Mouse (Mus musculus) forebrain, postnatal 0 days (tissue): ENCODE results near the gene Hsd17b14. TPM values are rescaled to one million over a fixed set of nuclear protein-coding genes. Genes with fewer than 3 reads are reported as not detected.
A peak's percentile ranks its signal among the peaks of the same experiment; 100 is the strongest.

ENCODE experiments used
- ATAC-seq: fragments of 200-750 bp; cut with Nextera tagmentation; 2 replicates; pipeline ENCODE4 v1.8.0; 2017; ENCODE audit warnings: mild to moderate bottlenecking, moderate library complexity
- DNase-seq: peaks from one replicate; pipeline ENCODE4 v3.0.0-alpha.2; 2015
- H3K27ac ChIP-seq: fragments of 300-500 bp; sonication (generic); 2 replicates; pipeline ENCODE4 v1.5.1; 2014; ENCODE audit warnings: low read depth, mild to moderate bottlenecking, antibody characterized with exemption, low read length, moderate library complexity, mixed read lengths
- H3K27me3 ChIP-seq: fragments of 300-500 bp; sonication (generic); 2 replicates; pipeline ENCODE4 v1.6.1; 2014; ENCODE audit warnings: mild to moderate bottlenecking, low read length, mixed read lengths; ENCODE audit not compliant: insufficient read depth
- H3K36me3 ChIP-seq: fragments of 300-500 bp; sonication (generic); 2 replicates; pipeline ENCODE4 v1.6.1; 2014; ENCODE audit warnings: mild to moderate bottlenecking, moderate library complexity; ENCODE audit not compliant: insufficient read depth
- H3K4me1 ChIP-seq: fragments of 300-500 bp; sonication (generic); 2 replicates; pipeline ENCODE4 v1.6.1; 2014; ENCODE audit warnings: antibody characterized with exemption; ENCODE audit not compliant: insufficient read depth
- H3K4me2 ChIP-seq: fragments of 300-500 bp; sonication (generic); 2 replicates; pipeline ENCODE4 v1.6.1; 2014; ENCODE audit warnings: low read depth, mild to moderate bottlenecking, moderate library complexity
- H3K4me3 ChIP-seq: fragments of 300-500 bp; sonication (generic); 2 replicates; pipeline ENCODE4 v1.5.1; 2014; ENCODE audit warnings: low read depth, low read length, mixed read lengths
- H3K9ac ChIP-seq: fragments of 300-500 bp; sonication (generic); 2 replicates; pipeline ENCODE4 v1.6.1; 2014; ENCODE audit warnings: mild to moderate bottlenecking
- H3K9me3 ChIP-seq: fragments of 300-500 bp; sonication (generic); 2 replicates; pipeline ENCODE4 v1.6.1; 2016; ENCODE audit warnings: low read length
- CTCF ChIP-seq: sonication (generic); IDR thresholded peaks from 2 replicates; pipeline ENCODE4 v1.5.1; 2016; ENCODE audit warnings: antibody characterized with exemption, control low read depth, low read depth
- WGBS: fragments of 180-500 bp; shearing (Covaris S2); extraction: QIAGEN DNeasy Blood & Tissue Kit; methylation state at CpG from one replicate; pipeline ENCODE4 v1.1.7; 2014; 5-methylcytosine and 5-hydroxymethylcytosine counted together
- polyA plus RNA-seq: library from polyadenylated mRNA; unstranded; fragments of >200 nt; fragmentation: Nextera tagmentation; extraction: Ambion mirVana; gene quantifications from 2 replicates; pipeline ENCODE4 v1.2.1, GENCODE M21; 2015
- total RNA-seq: library from RNA; depleted of rRNA; stranded (reverse); fragments of >200 nt; gene quantifications from 2 replicates; pipeline ENCODE4 v1.2.3, GENCODE M21; 2014

The Hsd17b14 gene
- total and polyA plus RNA-seq, 2 experiments from 2014 or later = 0.63 TPM; not detected in 1

DNA sequence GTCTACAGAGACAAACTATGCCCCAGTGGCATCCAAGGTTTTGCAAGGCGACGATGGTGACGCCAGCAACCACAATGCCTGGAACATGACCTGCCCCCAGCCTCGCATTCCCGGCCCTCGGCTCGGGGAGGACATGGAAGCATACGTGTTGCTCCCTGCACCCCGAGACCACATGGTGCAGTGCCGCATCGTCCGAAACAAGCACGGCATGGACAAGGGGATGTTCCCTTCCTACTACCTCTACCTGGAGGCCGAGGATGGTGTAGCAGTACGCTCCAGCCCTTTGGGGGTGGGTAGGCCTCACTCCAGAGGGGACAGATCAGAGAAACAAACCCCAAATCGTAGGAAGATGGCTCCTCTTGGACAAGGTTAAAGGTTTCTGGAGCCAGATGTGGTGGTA lies 36.1 kb upstream of the Hsd17b14 start:
- TF ChIP-seq CTCF = no peak
- H3K36me3 ChIP-seq = no peaks in the 10 kb centered on the region
- WGBS = 93% methylated on average over 16 of the region's 16 CpGs
- ATAC-seq = no peak
- no peak overlapping the region for H3K4me2 ChIP-seq
- no peak for DNase-seq
- no peaks in the 10 kb centered on the region for H3K27me3 ChIP-seq
- no peaks in the 10 kb centered on the region for H3K9me3 ChIP-seq
- H3K4me3 ChIP-seq = no peak overlapping the region
- H3K9ac ChIP-seq = no peak overlapping the region
- no peak overlapping the region for H3K27ac ChIP-seq
- H3K4me1 ChIP-seq = no peaks in the 10 kb centered on the region

GRCm38 (mm10) chr7:45519345-45520120 lies 35.2 kb upstream of the Hsd17b14 start:
- Histone ChIP-seq H3K27me3 (no peaks in the 10 kb centered on the region), H3K4me2 (no peak overlapping the region), H3K4me1 (no peaks in the 10 kb centered on the region), H3K9ac (no peak overlapping the region), H3K27ac (no peak overlapping the region), H3K36me3 (no peaks in the 10 kb centered on the region), H3K4me3 (no peak overlapping the region), H3K9me3 (no peaks in the 10 kb centered on the region)
- ATAC-seq (no peak), DNase-seq (no peak)
- TF ChIP-seq CTCF = no peak
- 81% methylated on average over 8 of the region's 8 CpGs for WGBS

DNA sequence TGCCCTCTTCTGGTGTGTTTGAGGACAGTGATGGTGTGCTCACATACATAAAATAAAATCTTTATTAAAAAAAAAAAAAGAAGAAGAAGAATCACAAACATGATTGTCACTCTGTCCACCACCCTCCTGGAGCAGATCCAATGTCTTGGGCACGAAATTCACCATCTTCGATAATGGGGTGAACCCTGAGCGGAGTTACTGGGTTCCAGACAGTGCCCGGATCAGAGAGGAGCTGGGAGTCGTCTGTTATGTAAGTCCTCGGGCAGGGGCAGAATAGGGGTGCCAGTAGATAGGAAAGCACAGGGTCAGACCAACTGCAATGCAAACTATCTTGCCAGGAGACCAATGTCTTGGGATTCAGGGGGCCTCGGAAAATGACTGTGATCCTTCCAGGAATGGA lies 34.1 kb upstream of the Hsd17b14 start:
- 91% methylated on average over 7 of the region's 7 CpGs for WGBS
- H3K9me3 ChIP-seq = no peaks in the 10 kb centered on the region

GRCm38 (mm10) chr7:45521728-45522184 lies 32.9 kb upstream of the Hsd17b14 start:
- Histone ChIP-seq H3K4me2 (peak overlapping the region; percentile 53), H3K9me3 (no peaks in the 10 kb centered on the region), H3K36me3 (no peaks in the 10 kb centered on the region), H3K27me3 (no peaks in the 10 kb centered on the region), H3K4me1 (no peaks in the 10 kb centered on the region), H3K27ac (peak overlapping the region; percentile 86), H3K9ac (peak overlapping the region; percentile 51), H3K4me3 (peak overlapping the region; percentile 46)
- 2% methylated on average over 28 of the region's 28 CpGs for WGBS
- ATAC-seq (peak; percentile 90), DNase-seq (peak; percentile 93)
- peak; percentile 56 for TF ChIP-seq CTCF

More for the DNA sequence above, 34.1 kb upstream of the Hsd17b14 start:
- no peak overlapping the region for H3K27ac ChIP-seq
- no peaks in the 10 kb centered on the region for H3K4me1 ChIP-seq
- DNase-seq (no peak), ATAC-seq (no peak)
- TF ChIP-seq CTCF = no peak
- no peaks in the 10 kb centered on the region for H3K36me3 ChIP-seq
- no peaks in the 10 kb centered on the region for H3K27me3 ChIP-seq
- no peak overlapping the region for H3K9ac ChIP-seq
- no peak overlapping the region for H3K4me2 ChIP-seq
- H3K4me3 ChIP-seq = no peak overlapping the region

GRCm38 (mm10) chr7:45522194-45522752 lies 32.4 kb upstream of the Hsd17b14 start:
- H3K27me3 ChIP-seq = no peaks in the 10 kb centered on the region
- H3K27ac ChIP-seq = no peak overlapping the region
- peak overlapping the region; percentile 53 for H3K4me2 ChIP-seq
- no peaks in the 10 kb centered on the region for H3K36me3 ChIP-seq
- no peaks in the 10 kb centered on the region for H3K9me3 ChIP-seq
- WGBS = 46% methylated on average over 16 of the region's 16 CpGs
- TF ChIP-seq CTCF = no peak
- H3K9ac ChIP-seq = no peak overlapping the region
- H3K4me3 ChIP-seq = peak overlapping the region; percentile 46
- H3K4me1 ChIP-seq = no peaks in the 10 kb centered on the region
- DNase-seq = no peak
- ATAC-seq = no peak

GRCm38 (mm10) chr7:45522957-45523676 lies 31.6 kb upstream of the Hsd17b14 start:
- H3K27ac ChIP-seq = no peak overlapping the region
- no peaks in the 10 kb centered on the region for H3K36me3 ChIP-seq
- DNase-seq (no peak), ATAC-seq (no peak)
- no peak overlapping the region for H3K4me3 ChIP-seq
- no peaks in the 10 kb centered on the region for H3K4me1 ChIP-seq
- no peak for TF ChIP-seq CTCF
- H3K27me3 ChIP-seq = no peaks in the 10 kb centered on the region
- H3K9ac ChIP-seq = no peak overlapping the region
- H3K4me2 ChIP-seq = no peak overlapping the region
- no peaks in the 10 kb centered on the region for H3K9me3 ChIP-seq
- 80% methylated on average over 18 of the region's 18 CpGs for WGBS
